Mouse (Mus musculus) neural tube, embryonic 15.5 days (tissue): ENCODE data around the gene D13Ertd608e. TPM values are rescaled to one million over a fixed set of nuclear protein-coding genes. Genes with fewer than 3 reads are reported as not detected.
"Not testable (repeated sequence)": the region's sequence is repeated elsewhere in the genome, so short reads cannot be mapped to it uniquely, and the experiment has no call there.

ENCODE experiments used
- ATAC-seq: fragments of 200-750 bp; cut with Nextera tagmentation; 2 replicates; pipeline ENCODE4 v1.8.0; 2017; ENCODE audit warnings: mild to moderate bottlenecking, moderate TSS enrichment, moderate library complexity; ENCODE audit not compliant: low FRiP score
- H3K27ac ChIP-seq: fragments of 300-500 bp; sonication (generic); replicated peaks from 2 replicates; pipeline ENCODE4 v1.5.1; 2015; ENCODE audit warnings: mild to moderate bottlenecking, inconsistent platforms
- H3K27me3 ChIP-seq: fragments of 300-500 bp; sonication (generic); replicated peaks from 2 replicates; pipeline ENCODE4 v1.6.1; 2015; ENCODE audit warnings: inconsistent platforms
- H3K36me3 ChIP-seq: fragments of 300-500 bp; sonication (generic); 2 replicates; pipeline ENCODE4 v1.6.1; 2015; ENCODE audit warnings: inconsistent platforms
- H3K4me1 ChIP-seq: fragments of 300-500 bp; sonication (generic); 2 replicates; pipeline ENCODE4 v1.6.1; 2015; ENCODE audit warnings: inconsistent platforms
- H3K4me2 ChIP-seq: fragments of 300-500 bp; sonication (generic); 2 replicates; pipeline ENCODE4 v1.6.1; 2015; ENCODE audit warnings: inconsistent platforms, mild to moderate bottlenecking, moderate library complexity
- H3K4me3 ChIP-seq: fragments of 300-500 bp; sonication (generic); replicated peaks from 2 replicates; pipeline ENCODE4 v1.5.1; 2015; ENCODE audit warnings: mild to moderate bottlenecking, inconsistent platforms
- H3K9ac ChIP-seq: fragments of 300-500 bp; sonication (generic); replicated peaks from 2 replicates; pipeline ENCODE4 v1.6.1; 2015; ENCODE audit warnings: mild to moderate bottlenecking, inconsistent platforms
- H3K9me3 ChIP-seq: fragments of 300-500 bp; sonication (generic); replicated peaks from 2 replicates; pipeline ENCODE4 v1.6.1; 2016; ENCODE audit warnings: inconsistent platforms
- WGBS: fragments of 180-500 bp; shearing (Covaris S2); methylation state at CpG from one replicate; pipeline ENCODE4 v1.1.7; 2015; ENCODE audit warnings: mixed read lengths; 5-methylcytosine and 5-hydroxymethylcytosine counted together
- polyA plus RNA-seq: library from polyadenylated mRNA; unstranded; fragments of >200 nt; fragmentation: Nextera tagmentation; extraction: Ambion mirVana; gene quantifications from 2 replicates; pipeline ENCODE4 v1.2.1, GENCODE M21; 2015

Gene D13Ertd608e
- polyA plus RNA-seq, 1 experiment from 2014 or later: not detected

DNA sequence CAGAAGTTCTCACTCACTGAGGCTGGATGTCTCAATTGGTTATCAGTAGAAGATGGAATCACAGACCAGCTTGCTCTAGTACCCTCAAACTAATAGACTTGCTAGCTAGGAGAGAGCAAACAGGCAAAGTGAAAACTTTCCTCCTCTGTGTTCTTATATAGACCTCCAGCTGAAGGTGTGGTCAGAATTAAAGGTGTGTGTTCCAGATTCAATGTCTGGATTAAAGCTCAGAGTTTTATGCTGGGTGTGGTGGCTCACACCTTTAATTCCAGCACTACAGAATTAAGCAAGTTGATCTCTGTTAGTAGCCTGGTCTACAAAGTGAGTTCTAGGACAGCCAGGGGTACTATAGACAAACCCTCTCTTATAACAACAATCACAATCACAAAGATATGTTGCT is 5.7 kb upstream of the D13Ertd608e start, which contains the start of gene AF067063:
Gene AF067063, minus strand, starts transcription at position 101 of the 400 bp plus-strand sequence.
- not testable (repeated sequence) for H3K27me3 ChIP-seq, H3K4me2 ChIP-seq, ATAC-seq, H3K27ac ChIP-seq, H3K36me3 ChIP-seq, H3K9me3 ChIP-seq, H3K4me1 ChIP-seq, H3K4me3 ChIP-seq, H3K9ac ChIP-seq

DNA sequence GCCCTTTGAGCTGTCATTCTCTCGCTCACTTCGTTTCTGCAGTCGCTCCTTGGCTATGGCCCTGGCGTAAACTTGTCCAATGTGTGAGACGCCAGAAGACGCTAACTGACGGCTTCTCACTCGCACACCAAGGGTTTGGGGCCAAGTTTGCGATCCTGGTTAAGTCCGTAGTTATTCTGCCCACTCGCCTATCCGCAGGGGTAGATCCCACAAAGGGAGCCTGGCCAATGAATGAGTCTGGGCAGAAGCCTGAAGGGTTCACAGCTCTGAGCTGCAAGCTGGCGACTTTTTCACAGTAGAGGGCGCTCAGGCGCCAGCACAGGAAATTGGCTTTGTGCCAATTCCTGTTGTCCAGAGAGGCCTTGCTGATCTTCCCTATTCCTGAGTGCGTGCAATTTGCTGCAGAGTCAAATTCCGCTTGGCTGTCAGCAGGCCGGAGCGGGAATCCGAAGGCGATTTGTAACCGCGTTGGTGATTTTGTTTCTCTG is 562 bp downstream of the D13Ertd608e start:
- WGBS: 18% methylated on average over 23 of the region's 23 CpGs
- not testable (repeated sequence) for H3K9ac ChIP-seq, H3K9me3 ChIP-seq, H3K27ac ChIP-seq, H3K27me3 ChIP-seq, H3K4me1 ChIP-seq, H3K36me3 ChIP-seq
- ATAC-seq: peak; percentile 75
- Histone ChIP-seq H3K4me2 (peak overlapping the region; percentile 51), H3K4me3 (peak overlapping the region; percentile 30)

DNA sequence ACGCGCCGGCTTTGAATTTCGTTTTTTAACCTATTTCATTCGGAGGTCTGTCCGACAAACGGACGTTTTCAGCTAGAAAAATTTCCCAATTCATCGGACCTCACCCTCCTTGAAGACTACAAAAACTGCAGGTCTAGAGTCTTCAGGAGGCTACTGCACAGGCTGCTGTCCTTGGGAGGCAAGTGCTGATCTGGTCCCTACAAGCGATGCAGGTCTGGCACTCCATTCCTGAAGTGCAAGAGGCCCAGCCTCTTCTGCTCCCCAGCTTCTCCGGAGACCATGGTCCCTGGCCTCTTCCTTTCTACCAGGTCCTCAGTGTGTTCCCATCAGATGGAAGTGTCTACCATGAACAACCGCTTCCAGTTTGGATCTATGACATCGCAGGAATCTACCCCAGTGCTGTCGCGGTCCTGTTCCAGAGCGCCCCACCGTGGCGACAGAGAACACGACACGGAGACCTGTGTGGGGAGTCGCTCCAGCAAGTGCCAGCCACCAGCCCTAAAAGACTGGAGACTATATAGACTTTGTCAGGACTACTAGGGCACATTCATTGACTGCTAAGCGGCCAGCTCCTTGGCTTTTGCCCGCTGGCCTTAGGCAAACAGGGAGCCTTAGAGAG is 2.0 kb downstream of the D13Ertd608e start:
- H3K27me3 ChIP-seq, ATAC-seq, H3K36me3 ChIP-seq, H3K4me1 ChIP-seq, H3K4me3 ChIP-seq, H3K9ac ChIP-seq, H3K27ac ChIP-seq, H3K9me3 ChIP-seq: not testable (repeated sequence)
- H3K4me2 ChIP-seq: peak overlapping the region; percentile 31
- 8% methylated on average over 14 of the region's 23 CpGs for WGBS

DNA sequence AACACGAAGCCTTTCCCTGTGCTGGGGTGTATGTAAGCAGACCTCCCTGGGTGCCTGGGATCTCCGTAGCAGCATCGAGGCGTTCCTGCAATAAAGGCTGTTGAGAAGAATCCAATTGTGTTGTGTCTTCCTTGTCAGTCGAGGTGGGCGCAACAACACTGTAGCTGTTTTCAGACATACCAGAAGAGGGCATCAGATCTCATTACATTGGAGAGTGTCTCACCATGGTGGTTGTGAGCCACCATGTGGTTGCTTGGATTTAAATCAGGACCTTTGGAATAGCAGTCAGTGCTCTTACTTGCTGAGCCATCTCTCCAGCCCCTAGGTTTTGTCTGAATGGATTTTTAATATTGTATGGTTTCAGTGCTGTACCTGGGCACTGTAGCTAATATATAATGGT is 4.2 kb downstream of the D13Ertd608e start:
- WGBS: 34% methylated on average over 6 of the region's 6 CpGs
- ATAC-seq: peak; percentile 43
- H3K9me3 ChIP-seq, H3K9ac ChIP-seq, H3K36me3 ChIP-seq, H3K4me1 ChIP-seq, H3K27ac ChIP-seq, H3K27me3 ChIP-seq, H3K4me3 ChIP-seq: not testable (repeated sequence)
- 0 out of 2 replicates have a peak overlapping the region, but pooled peaks have one; percentile 19 for H3K4me2 ChIP-seq

DNA sequence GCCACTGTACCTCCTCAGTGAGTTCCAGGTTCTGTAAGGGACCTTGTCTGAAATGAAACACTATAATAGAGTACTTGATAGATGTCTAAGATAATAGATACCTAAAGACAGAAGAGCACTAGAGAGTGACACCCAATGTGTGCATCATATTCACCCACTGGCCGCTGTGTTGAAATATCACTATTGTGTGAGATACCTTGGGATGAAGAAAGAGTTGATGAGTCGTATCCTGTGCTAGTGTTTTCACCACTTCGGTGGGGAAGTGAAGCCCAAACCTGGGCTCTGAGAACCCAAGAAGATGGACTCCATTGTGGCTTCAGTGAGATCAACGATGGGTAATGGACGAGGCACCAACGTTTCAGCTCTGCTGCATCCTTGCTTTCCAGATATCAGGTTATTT is 26.6 kb downstream of the D13Ertd608e start:
- H3K4me3 ChIP-seq, H3K4me1 ChIP-seq, H3K36me3 ChIP-seq, H3K4me2 ChIP-seq, ATAC-seq, H3K9ac ChIP-seq, H3K27me3 ChIP-seq, H3K9me3 ChIP-seq, H3K27ac ChIP-seq: not testable (repeated sequence)
- WGBS: no CpG with 5 or more reads among the region's 6 CpGs

DNA sequence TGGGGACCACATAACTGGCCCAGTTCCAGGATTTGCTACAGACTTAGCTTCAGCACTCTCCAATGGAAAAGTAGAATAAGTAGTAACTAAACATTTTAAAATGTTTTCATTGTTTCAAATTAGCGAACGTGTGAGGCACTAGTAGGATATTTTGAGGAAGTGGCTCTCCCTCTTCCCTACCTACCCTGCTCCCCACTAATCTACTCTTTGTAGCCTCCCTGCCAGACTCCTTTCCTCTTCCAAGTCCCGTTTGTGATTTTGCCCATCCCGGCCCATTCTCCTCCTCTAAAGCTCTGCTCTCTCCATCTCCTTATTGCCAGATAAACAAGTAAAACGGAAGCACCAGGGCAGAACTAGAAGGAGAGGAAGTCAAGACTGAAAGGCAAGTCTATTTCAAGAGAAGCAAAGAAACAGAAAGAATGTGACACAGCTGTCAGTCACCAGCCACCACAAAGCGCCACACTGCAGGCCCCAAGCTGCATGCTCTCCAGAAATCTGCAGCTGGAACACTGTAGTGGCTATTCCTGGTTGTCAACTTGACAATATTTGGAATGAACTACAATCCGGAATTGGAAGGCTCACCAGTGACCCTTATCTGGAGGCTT is 28.7 kb downstream of the D13Ertd608e start:
- not testable (repeated sequence) for H3K4me1 ChIP-seq, H3K9me3 ChIP-seq, H3K4me3 ChIP-seq, H3K4me2 ChIP-seq, H3K27ac ChIP-seq, H3K36me3 ChIP-seq, H3K9ac ChIP-seq, H3K27me3 ChIP-seq, ATAC-seq
- WGBS: 88% methylated on average over 6 of the region's 7 CpGs

DNA sequence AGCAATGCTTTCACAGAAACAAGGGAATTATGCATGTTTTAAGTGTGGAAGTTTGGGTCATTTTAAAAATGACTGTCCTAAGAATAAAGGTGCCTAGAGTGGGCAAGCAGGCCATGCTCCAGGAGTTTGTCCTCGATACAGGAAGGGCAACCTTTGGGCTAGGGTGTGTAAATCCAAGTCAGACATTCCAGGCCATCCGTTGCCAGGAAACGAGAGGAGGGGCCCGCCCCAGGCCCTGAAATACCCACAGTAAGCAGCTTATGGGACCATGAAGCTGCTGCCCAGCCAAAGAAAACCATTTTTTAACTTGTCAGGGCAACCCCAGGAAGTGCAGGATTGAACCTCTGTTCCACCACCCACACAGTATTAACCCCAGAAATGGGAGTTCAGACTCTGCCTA is 51.1 kb downstream of the D13Ertd608e start:
- not testable (repeated sequence) for H3K4me3 ChIP-seq, H3K9ac ChIP-seq, ATAC-seq, H3K27ac ChIP-seq, H3K27me3 ChIP-seq, H3K4me2 ChIP-seq, H3K9me3 ChIP-seq, H3K36me3 ChIP-seq, H3K4me1 ChIP-seq
- WGBS: 37% methylated on average over 4 of the region's 4 CpGs

DNA sequence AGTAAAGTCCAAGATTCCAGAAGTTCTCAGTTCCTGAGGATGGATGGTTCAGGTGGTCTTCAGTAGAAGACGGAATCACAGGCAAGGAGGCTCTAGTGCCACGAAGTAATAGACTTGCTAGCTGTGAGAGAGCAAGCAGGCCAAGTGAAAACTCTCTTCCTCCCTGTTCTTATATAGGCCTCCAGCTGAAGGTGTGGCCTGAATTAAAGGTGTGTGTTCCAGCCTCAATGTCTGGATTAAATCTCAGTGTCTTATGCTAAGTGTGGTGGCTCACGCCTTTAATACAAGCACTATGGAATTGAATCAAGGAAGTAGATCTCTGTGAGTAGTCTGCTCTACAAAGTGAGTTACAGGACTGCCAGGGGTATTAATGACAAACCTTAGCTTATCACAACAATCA is 58.9 kb downstream of the D13Ertd608e start, which contains the start of gene Tcstv1:
Gene Tcstv1, minus strand, starts transcription at position 101 of the 400 bp plus-strand sequence.
- not testable (repeated sequence) for H3K9me3 ChIP-seq, H3K4me3 ChIP-seq, H3K9ac ChIP-seq, H3K4me1 ChIP-seq, ATAC-seq, H3K27ac ChIP-seq, H3K4me2 ChIP-seq, H3K27me3 ChIP-seq, H3K36me3 ChIP-seq
- 89% methylated on average over 3 of the region's 3 CpGs for WGBS

Other genes with a start within 250 kb of the D13Ertd608e start
- 0.29 and 0.41 TPM in 2 replicates for gene Ccl28, start 212.2 kb upstream of the D13Ertd608e start, polyA plus RNA-seq
- gene Hmgcs1, start 145.6 kb upstream of the D13Ertd608e start, polyA plus RNA-seq: 443 and 497 TPM in 2 replicates
- 5.1 and 6.1 TPM in 2 replicates for gene Nim1k, start 80.1 kb upstream of the D13Ertd608e start, polyA plus RNA-seq
- gene Zfp131, start 45.1 kb upstream of the D13Ertd608e start, polyA plus RNA-seq: 30.0 and 33.4 TPM in 2 replicates
- gene AF067063, start 5.8 kb upstream of the D13Ertd608e start, polyA plus RNA-seq: not detected in 2 replicates
- gene Tcstv1, start 58.8 kb downstream of the D13Ertd608e start, polyA plus RNA-seq: not detected in 2 replicates
- gene Gm21761, start 93.3 kb downstream of the D13Ertd608e start, polyA plus RNA-seq: not detected in 2 replicates
- gene B020031M17Rik, start 114.8 kb downstream of the D13Ertd608e start, polyA plus RNA-seq: not detected in 2 replicates
- not detected in 2 replicates for gene Gm36079, start 191.0 kb downstream of the D13Ertd608e start, polyA plus RNA-seq
- not detected in 2 replicates for gene Gm21188, start 216.2 kb downstream of the D13Ertd608e start, polyA plus RNA-seq